Mouse (Mus musculus) heart, postnatal 0 days (tissue): ENCODE results near the gene Bcl7c.

Experiments used
- CTCF ChIP-seq: IDR thresholded peaks from 2 replicates; pipeline ENCODE4 v1.5.1; 2016; ENCODE audit warnings: antibody characterized with exemption, control low read depth, low read depth
- EP300 ChIP-seq: IDR thresholded peaks from 2 replicates; pipeline ENCODE4 v1.6.1; 2016; ENCODE audit warnings: antibody characterized with exemption, low read depth

GRCm38 (mm10) chr7:127709261-127709979 is 687 bp upstream of the Bcl7c start:
- no peak for TF ChIP-seq EP300
- TF ChIP-seq CTCF, result no peak
